8 mouse cellular contexts compared by ENCODE assay signal in genomic region chr9:72530824-72531223, GRCm38 (mm10). TPM values are rescaled to one million over a fixed set of nuclear protein-coding genes. Genes with fewer than 3 reads are reported as not detected.
A peak's percentile ranks its signal among the peaks of the same experiment; 100 is the strongest.
DNase-seq lines count a peak whose midpoint lies in the region; ATAC-seq and TF ChIP-seq lines count a peak whose summit lies in the region.

No protein-coding gene starts in this region.

- no peaks in the 10 kb centered on the region for H3K4me1 ChIP-seq in cerebellum, adult 2 months (ENCODE audit: control insufficient read depth, insufficient read depth, low read length)
- H3K4me1 ChIP-seq in E14TG2a.4 (replicated peaks; ENCODE audit: low read depth, low read length) = peaks cover 34% of the 10 kb centered on the region
- H3K4me1 ChIP-seq in forebrain, embryonic 12.5 days = peaks cover 17% of the 10 kb centered on the region
- peaks cover 15% of the 10 kb centered on the region for H3K4me1 ChIP-seq in hindbrain, embryonic 13.5 days (replicated peaks)
- H3K4me1 ChIP-seq in limb, embryonic 14.5 days (ENCODE audit: control insufficient read depth, insufficient read depth, low read length) = peaks cover 8% of the 10 kb centered on the region
- H3K4me1 ChIP-seq in neural tube, embryonic 15.5 days = peaks cover 19% of the 10 kb centered on the region

- 16% methylated on average over 4 of the region's 4 CpGs for WGBS in cerebellum, adult 2 months
- 27% methylated on average over 4 of the region's 4 CpGs for WGBS in forebrain, embryonic 12.5 days
- WGBS in hindbrain, embryonic 13.5 days = 35% methylated on average over 4 of the region's 4 CpGs
- WGBS in limb, embryonic 14.5 days = 34% methylated on average over 4 of the region's 4 CpGs
- WGBS in neural tube, embryonic 15.5 days = 21% methylated on average over 4 of the region's 4 CpGs

- no peak overlapping the region for H3K27ac ChIP-seq in cerebellum, adult 2 months (ENCODE audit: insufficient read depth, low read length)
- H3K27ac ChIP-seq in forebrain, embryonic 12.5 days = peak overlapping the region; percentile 99
- peak overlapping the region; percentile 100 for H3K27ac ChIP-seq in hindbrain, embryonic 13.5 days
- peak overlapping the region; percentile 98 for H3K27ac ChIP-seq in limb, embryonic 14.5 days (replicated peaks; ENCODE audit: low read depth, low read length)
- H3K27ac ChIP-seq in neural tube, embryonic 15.5 days (replicated peaks) = peak overlapping the region; percentile 100

- no peaks in the 10 kb centered on the region for H3K27me3 ChIP-seq in cerebellum, adult 2 months (ENCODE audit: control insufficient read depth, insufficient read depth, low read length)
- 0 out of 2 replicates have a peak, but pooled peaks cover 3% of the 10 kb centered on the region for H3K27me3 ChIP-seq in E14TG2a.4 (ENCODE audit: insufficient read depth, low read length)
- no peaks in the 10 kb centered on the region for H3K27me3 ChIP-seq in forebrain, embryonic 12.5 days
- H3K27me3 ChIP-seq in hindbrain, embryonic 13.5 days = no peaks in the 10 kb centered on the region
- no peaks in the 10 kb centered on the region for H3K27me3 ChIP-seq in limb, embryonic 14.5 days (ENCODE audit: control insufficient read depth, insufficient read depth, low read length)
- no peaks in the 10 kb centered on the region for H3K27me3 ChIP-seq in neural tube, embryonic 15.5 days (replicated peaks)

- H3K4me2 ChIP-seq in forebrain, embryonic 12.5 days = peak overlapping the region; percentile 64
- peak overlapping the region; percentile 67 for H3K4me2 ChIP-seq in hindbrain, embryonic 13.5 days
- H3K4me2 ChIP-seq in limb, embryonic 14.5 days (replicated peaks; ENCODE audit: low read depth, low read length, severe bottlenecking) = peak overlapping the region; percentile 78
- H3K4me2 ChIP-seq in neural tube, embryonic 15.5 days = peak overlapping the region; percentile 62

- no peak for TF ChIP-seq POLR2A in cerebellum, adult 2 months (IDR thresholded peaks at IDR 0.05; ENCODE audit: borderline replicate concordance, insufficient read depth, low read length)
- no peak for TF ChIP-seq POLR2A in limb, embryonic 14.5 days (IDR thresholded peaks at IDR 0.05; ENCODE audit: borderline replicate concordance, extremely low read depth, insufficient read depth, insufficient read length)

- no peaks in the 10 kb centered on the region for H3K36me3 ChIP-seq in E14TG2a.4 (ENCODE audit: insufficient read depth, low read length)
- no peaks in the 10 kb centered on the region for H3K36me3 ChIP-seq in forebrain, embryonic 12.5 days (replicated peaks)
- H3K36me3 ChIP-seq in hindbrain, embryonic 13.5 days = no peaks in the 10 kb centered on the region
- H3K36me3 ChIP-seq in limb, embryonic 14.5 days (ENCODE audit: control insufficient read depth, insufficient read depth, low read length) = no peaks in the 10 kb centered on the region
- no peaks in the 10 kb centered on the region for H3K36me3 ChIP-seq in neural tube, embryonic 15.5 days

- peak overlapping the region; percentile 89 for H3K4me3 ChIP-seq in cerebellum, adult 2 months (replicated peaks; ENCODE audit: insufficient read depth, low read depth, low read length)
- H3K4me3 ChIP-seq in E14TG2a.4 (replicated peaks; ENCODE audit: low read length) = peak overlapping the region; percentile 97
- peak overlapping the region; percentile 81 for H3K4me3 ChIP-seq in forebrain, embryonic 12.5 days (replicated peaks)
- H3K4me3 ChIP-seq in hindbrain, embryonic 13.5 days = peak overlapping the region; percentile 90
- H3K4me3 ChIP-seq in limb, embryonic 14.5 days (replicated peaks; ENCODE audit: low read length) = peak overlapping the region; percentile 97
- H3K4me3 ChIP-seq in neural tube, embryonic 15.5 days (replicated peaks) = peak overlapping the region; percentile 94

- no peak for TF ChIP-seq CTCF in cerebellum, adult 2 months (IDR thresholded peaks at IDR 0.05; ENCODE audit: borderline replicate concordance, insufficient read depth, low read depth, low read length)
- no peak for TF ChIP-seq CTCF in E14TG2a.4 (conservative IDR thresholded peaks at IDR 0.05; ENCODE audit: low read length)

- H3K9me3 ChIP-seq in E14TG2a.4 (ENCODE audit: low read length) = no peaks in the 10 kb centered on the region
- H3K9me3 ChIP-seq in forebrain, embryonic 12.5 days = no peaks in the 10 kb centered on the region
- H3K9me3 ChIP-seq in hindbrain, embryonic 13.5 days = no peaks in the 10 kb centered on the region
- no peaks in the 10 kb centered on the region for H3K9me3 ChIP-seq in limb, embryonic 14.5 days (ENCODE audit: control insufficient read depth, low read length)
- no peaks in the 10 kb centered on the region for H3K9me3 ChIP-seq in neural tube, embryonic 15.5 days (replicated peaks)

- peak; percentile 3; the same call in 1 of the 2 replicates for ATAC-seq in forebrain, embryonic 12.5 days (ENCODE audit: low FRiP score)
- ATAC-seq in hindbrain, embryonic 13.5 days (ENCODE audit: low FRiP score) = peak; percentile 19
- peak; percentile 0; the same call in 1 of the 2 replicates for ATAC-seq in limb, embryonic 14.5 days (ENCODE audit: low FRiP score, low read depth)
- peak; percentile 6 for ATAC-seq in neural tube, embryonic 15.5 days (ENCODE audit: low FRiP score)
- no peak for ATAC-seq in inflammation-experienced regulatory T-cells, adult 6 months

- DNase-seq in cerebellum, adult 2 months = peak; percentile 20 to 23
- no peak for DNase-seq in cerebellum, adult 9-10 months
- peak; percentile 53 for DNase-seq in limb, embryonic 14.5 days (ENCODE audit: low spot score)

- H3K9ac ChIP-seq in forebrain, embryonic 12.5 days = peak overlapping the region; percentile 94; the same call in 1 of the 2 replicates
- peak overlapping the region; percentile 95 for H3K9ac ChIP-seq in hindbrain, embryonic 13.5 days
- H3K9ac ChIP-seq in limb, embryonic 14.5 days (ENCODE audit: low read depth, low read length, severe bottlenecking) = peak overlapping the region; percentile 92; the same call in 1 of the 2 replicates
- H3K9ac ChIP-seq in neural tube, embryonic 15.5 days (replicated peaks) = peak overlapping the region; percentile 97; the same call in 1 of the 2 replicates

RNA-seq across cellular contexts. Expression of gene Rfx7, which starts 1.2 kb away (rescaled TPM):
- polyA plus RNA-seq in cerebellum, adult 2 months (2012; rRNA removed) = 20.2 and 21.4 TPM in 2 replicates
- 24.4 and 24.5 TPM in 2 replicates for polyA plus RNA-seq in forebrain, embryonic 12.5 days (2016; fragmentation: Nextera tagmentation; extraction: Ambion mirVana)
- 16.6 and 17.2 TPM in 2 replicates for polyA plus RNA-seq in hindbrain, embryonic 13.5 days (2015; fragmentation: Nextera tagmentation; extraction: Ambion mirVana)
- polyA plus RNA-seq in limb, embryonic 14.5 days (2012; rRNA removed) = 14.1 and 16.0 TPM in 2 replicates
- 14.2 and 14.3 TPM in 2 replicates for polyA plus RNA-seq in limb, embryonic 14.5 days (2014; fragmentation: Nextera tagmentation; extraction: Ambion mirVana)
- polyA plus RNA-seq in neural tube, embryonic 15.5 days (2015; fragmentation: Nextera tagmentation; extraction: Ambion mirVana) = 13.7 and 14.7 TPM in 2 replicates
- polyA plus RNA-seq in inflammation-experienced regulatory T-cells, adult 6 months (2017; shearing (Covaris generic)) = 10 to 100 TPM; 15.6 to 28.0 (median 23.6) TPM

RNA-seq across cellular contexts. Expression of gene Tex9, which starts 38.8 kb away (rescaled TPM):
- 14.0 and 16.6 TPM in 2 replicates for polyA plus RNA-seq in cerebellum, adult 2 months (2012; rRNA removed)
- polyA plus RNA-seq in forebrain, embryonic 12.5 days (2016; fragmentation: Nextera tagmentation; extraction: Ambion mirVana) = 77.6 and 80.9 TPM in 2 replicates
- 38.9 and 43.2 TPM in 2 replicates for polyA plus RNA-seq in hindbrain, embryonic 13.5 days (2015; fragmentation: Nextera tagmentation; extraction: Ambion mirVana)
- 15.6 and 26.0 TPM in 2 replicates for polyA plus RNA-seq in limb, embryonic 14.5 days (2012; rRNA removed)
- polyA plus RNA-seq in limb, embryonic 14.5 days (2014; fragmentation: Nextera tagmentation; extraction: Ambion mirVana) = 24.0 and 26.5 TPM in 2 replicates
- 26.8 and 36.0 TPM in 2 replicates for polyA plus RNA-seq in neural tube, embryonic 15.5 days (2015; fragmentation: Nextera tagmentation; extraction: Ambion mirVana)
- 10 to 100 TPM; 13.3 to 13.5 (median 13.4) TPM for polyA plus RNA-seq in inflammation-experienced regulatory T-cells, adult 6 months (2017; shearing (Covaris generic))
